Mouse (Mus musculus): Measurements from ENCODE around the gene Gm15013.
"Not testable (repeated sequence)": the region's sequence is repeated elsewhere in the genome, so short reads cannot be mapped to it uniquely, and the experiment has no call there.

The Gm15013 gene

GRCm38 (mm10) chrX:139714381-139714780 lies at the start of gene Gm15013:
Gene Gm15013 (minus strand): TSS chrX:139714481.
- DNase-seq (ENCODE audit: low spot score in 2 of 2), result no peak

- DNase-seq (ENCODE audit: low spot score in 2 of 2), result no peak
These were observed 48.3 kb upstream of the Gm15013 start for GRCm38 (mm10) chrX:139762546-139762945.

GRCm38 (mm10) chrX:139758634-139759033 lies 44.4 kb upstream of the Gm15013 start:
- DNase-seq (ENCODE audit: low spot score in 2 of 2), result not testable (repeated sequence)

- DNase-seq (ENCODE audit: low spot score in 2 of 2), result peak; percentile 9 to 18
These were observed 37.6 kb upstream of the Gm15013 start for GRCm38 (mm10) chrX:139751855-139752254.

GRCm38 (mm10) chrX:139737066-139737465 lies 22.8 kb upstream of the Gm15013 start:
- DNase-seq (ENCODE audit: low spot score in 2 of 2), result no peak

GRCm38 (mm10) chrX:139730541-139730940 lies 16.3 kb upstream of the Gm15013 start:
- DNase-seq (ENCODE audit: low spot score in 2 of 2), result no peak

- no peak for DNase-seq (ENCODE audit: low spot score in 2 of 2)
These were observed 8.1 kb upstream of the Gm15013 start for GRCm38 (mm10) chrX:139722350-139722749.

- peak; percentile 41 for DNase-seq (ENCODE audit: low spot score in 2 of 2)
These were observed 29.2 kb downstream of the Gm15013 start, which contains the start of gene Tbc1d8b for GRCm38 (mm10) chrX:139684775-139685695. Gene Tbc1d8b (plus strand): TSS chrX:139684996.

GRCm38 (mm10) chrX:139684410-139684774 lies 29.9 kb downstream of the Gm15013 start:
- no peak for DNase-seq (ENCODE audit: low spot score in 2 of 2)

- DNase-seq (ENCODE audit: low spot score in 2 of 2), result no peak
These were observed 48.5 kb downstream of the Gm15013 start for GRCm38 (mm10) chrX:139665829-139666228.
